Mouse (Mus musculus): ENCODE results near the gene Rxfp3. TPM values are rescaled to one million over a fixed set of nuclear protein-coding genes. Genes with fewer than 3 reads are reported as not detected.
"Not testable (repeated sequence)": the region's sequence is repeated elsewhere in the genome, so short reads cannot be mapped to it uniquely, and the experiment has no call there.

The Rxfp3 gene
- polyA plus RNA-seq, 1 experiment from 2014 or later: not detected

GRCm38 (mm10) chr15:10990411-10990810 is 47.4 kb downstream of the Rxfp3 start:
- ATAC-seq: peak; percentile 55
- Histone ChIP-seq H3K4me1 (ENCODE audit: insufficient read depth, low read depth, low read length) (no peaks in the 10 kb centered on the region), H3K36me3 (ENCODE audit: insufficient read depth, low read length) (no peaks in the 10 kb centered on the region), H3K27ac (ENCODE audit: low read length) (no peak overlapping the region), H3K27me3 (replicated peaks; ENCODE audit: insufficient read depth, low read length) (no peaks in the 10 kb centered on the region), H3K9me3 (ENCODE audit: low read length) (no peaks in the 10 kb centered on the region), H3K9ac (replicated peaks; ENCODE audit: low read depth) (no peak overlapping the region), H3K4me3 (ENCODE audit: low read depth, low read length) (no peak overlapping the region), H3K4me2 (replicated peaks; ENCODE audit: low read depth, low read length) (no peak overlapping the region)
- TF ChIP-seq CTCF (IDR thresholded peaks at IDR 0.05): peak; percentile 11; the same call in 1 of the 2 replicates
- no peak for TF ChIP-seq EP300 (IDR thresholded peaks at IDR 0.05)
- peak; percentile 16 for DNase-seq (ENCODE audit: low spot score)
- WGBS: 37% methylated on average over 2 of the region's 2 CpGs

GRCm38 (mm10) chr15:10986477-10986876 is 51.3 kb downstream of the Rxfp3 start:
- not testable (repeated sequence) for H3K4me2 ChIP-seq (replicated peaks; ENCODE audit: low read depth, low read length); ATAC-seq; H3K4me3 ChIP-seq (ENCODE audit: low read depth, low read length); H3K4me1 ChIP-seq (ENCODE audit: insufficient read depth, low read depth, low read length); H3K9me3 ChIP-seq (ENCODE audit: low read length); H3K27ac ChIP-seq (ENCODE audit: low read length); DNase-seq (ENCODE audit: low spot score); H3K9ac ChIP-seq (replicated peaks; ENCODE audit: low read depth); H3K36me3 ChIP-seq (ENCODE audit: insufficient read depth, low read length); H3K27me3 ChIP-seq (replicated peaks; ENCODE audit: insufficient read depth, low read length)
- WGBS: 91% methylated on average over 2 of the region's 2 CpGs

GRCm38 (mm10) chr15:10985756-10986155 is 52.0 kb downstream of the Rxfp3 start:
- no peaks in the 10 kb centered on the region for H3K36me3 ChIP-seq (ENCODE audit: insufficient read depth, low read length)
- DNase-seq (ENCODE audit: low spot score): no peak
- H3K4me1 ChIP-seq (ENCODE audit: insufficient read depth, low read depth, low read length): no peaks in the 10 kb centered on the region; the same call in 1 of the 2 replicates
- no peak overlapping the region for H3K9ac ChIP-seq (replicated peaks; ENCODE audit: low read depth)
- no peak for ATAC-seq
- TF ChIP-seq EP300 (IDR thresholded peaks at IDR 0.05): no peak
- H3K27me3 ChIP-seq (replicated peaks; ENCODE audit: insufficient read depth, low read length): no peaks in the 10 kb centered on the region
- 85% methylated on average over 6 of the region's 6 CpGs for WGBS
- H3K4me2 ChIP-seq (replicated peaks; ENCODE audit: low read depth, low read length): no peak overlapping the region
- no peak overlapping the region for H3K4me3 ChIP-seq (ENCODE audit: low read depth, low read length)
- no peak overlapping the region for H3K27ac ChIP-seq (ENCODE audit: low read length)
- H3K9me3 ChIP-seq (ENCODE audit: low read length): no peaks in the 10 kb centered on the region

Other genes with a start within 250 kb of the Rxfp3 start
- 2.5 TPM in 2 replicates for gene C1qtnf3, start 85.7 kb downstream of the Rxfp3 start, polyA plus RNA-seq (2015; fragmentation: Nextera tagmentation; extraction: Ambion mirVana)
- gene Amacr, start 56.2 kb downstream of the Rxfp3 start, polyA plus RNA-seq (2015; fragmentation: Nextera tagmentation; extraction: Ambion mirVana): 11.0 TPM in 2 replicates
- gene Slc45a2, start 37.3 kb downstream of the Rxfp3 start, polyA plus RNA-seq (2015; fragmentation: Nextera tagmentation; extraction: Ambion mirVana): not detected in 2 replicates
- gene Adamts12, start 26.8 kb upstream of the Rxfp3 start, polyA plus RNA-seq (2015; fragmentation: Nextera tagmentation; extraction: Ambion mirVana): 1.9 and 2.2 TPM in 2 replicates